Mouse (Mus musculus) adrenal gland, postnatal 10 days (tissue): ENCODE results near the gene Col25a1. TPM values are rescaled to one million over a fixed set of nuclear protein-coding genes. Genes with fewer than 3 reads are reported as not detected.

Experiments
- DNase-seq: peaks from one replicate; pipeline ENCODE4 v3.0.0; 2021; ENCODE audit warnings: mixed read lengths
- total RNA-seq, 2 experiments: library from RNA; stranded (reverse); gene quantifications; 2 replicates each; pipeline ENCODE4 v1.2.3; 2021

The Col25a1 gene
- total RNA-seq, 2 experiments from 2014 or later, result 4.6 to 5.6 TPM

DNA sequence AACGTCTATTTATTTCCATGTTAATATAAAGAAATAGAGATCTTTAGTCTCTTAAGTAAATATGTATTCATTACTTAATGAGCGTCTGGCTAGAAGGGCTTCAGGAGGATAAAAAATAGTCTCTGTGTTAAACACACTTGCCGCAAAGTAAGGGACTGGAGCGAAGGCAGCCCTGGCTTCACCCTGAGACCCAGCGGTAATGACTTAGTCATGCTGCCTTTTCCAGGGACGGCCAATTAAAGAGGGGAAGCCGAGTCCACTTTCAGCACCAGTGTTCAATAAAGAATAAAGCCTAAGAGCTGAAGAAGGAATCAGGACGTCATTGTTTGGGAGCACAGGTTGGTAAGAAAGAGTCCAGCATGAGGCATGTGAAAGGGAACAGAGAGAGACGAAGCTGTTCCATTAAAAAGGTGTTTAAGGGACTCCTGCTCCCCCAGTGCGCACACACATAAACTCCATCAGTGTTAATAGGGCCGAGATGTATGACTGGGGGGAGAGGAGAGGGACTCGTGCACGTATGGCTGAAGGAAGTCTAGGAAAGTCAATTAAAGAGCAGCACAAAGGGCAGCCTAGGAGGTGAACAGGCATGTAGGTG is 30.1 kb downstream of the Col25a1 start:
- DNase-seq, result no peak

DNA sequence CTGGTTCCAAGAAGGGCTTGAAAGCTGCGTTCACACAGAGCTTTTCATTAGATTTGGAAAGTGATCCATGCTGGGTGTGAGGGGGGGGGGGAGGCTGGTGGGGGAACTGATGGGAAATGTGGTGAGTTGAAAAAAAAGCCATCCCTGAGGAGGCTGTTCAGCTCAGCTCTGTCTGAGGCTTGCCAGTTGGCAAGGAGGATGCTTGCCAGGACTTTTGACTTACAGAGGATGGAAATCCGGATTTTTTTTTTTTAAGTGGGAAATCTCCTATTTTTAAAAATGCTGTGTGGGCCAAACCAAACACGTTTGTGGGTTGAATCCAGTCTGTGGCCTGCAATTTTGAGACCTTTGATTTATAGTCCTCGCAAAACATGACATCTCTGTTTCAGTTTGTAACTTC is 35.6 kb downstream of the Col25a1 start:
- DNase-seq, result no peak

DNA sequence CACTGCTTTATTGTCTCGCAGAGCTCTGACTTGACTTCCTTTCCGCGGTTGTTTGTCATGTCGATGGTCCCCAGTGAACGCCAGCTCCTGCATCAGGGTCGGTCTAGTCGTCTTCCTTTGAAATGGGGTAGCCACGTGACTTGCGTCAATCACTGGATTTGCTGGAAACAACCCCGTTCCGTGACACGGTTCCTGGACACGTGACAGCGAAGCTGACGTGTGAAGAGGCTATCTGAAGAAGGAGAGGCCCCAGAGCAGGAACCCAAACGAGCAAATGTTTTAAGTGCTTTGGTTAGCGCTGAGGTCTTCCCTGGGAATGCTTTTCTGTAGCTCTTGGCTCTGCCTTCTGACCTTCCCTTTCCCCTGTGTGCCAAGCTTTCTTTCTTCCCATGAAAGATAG is 41.5 kb downstream of the Col25a1 start:
- peak; percentile 35 for DNase-seq

DNA sequence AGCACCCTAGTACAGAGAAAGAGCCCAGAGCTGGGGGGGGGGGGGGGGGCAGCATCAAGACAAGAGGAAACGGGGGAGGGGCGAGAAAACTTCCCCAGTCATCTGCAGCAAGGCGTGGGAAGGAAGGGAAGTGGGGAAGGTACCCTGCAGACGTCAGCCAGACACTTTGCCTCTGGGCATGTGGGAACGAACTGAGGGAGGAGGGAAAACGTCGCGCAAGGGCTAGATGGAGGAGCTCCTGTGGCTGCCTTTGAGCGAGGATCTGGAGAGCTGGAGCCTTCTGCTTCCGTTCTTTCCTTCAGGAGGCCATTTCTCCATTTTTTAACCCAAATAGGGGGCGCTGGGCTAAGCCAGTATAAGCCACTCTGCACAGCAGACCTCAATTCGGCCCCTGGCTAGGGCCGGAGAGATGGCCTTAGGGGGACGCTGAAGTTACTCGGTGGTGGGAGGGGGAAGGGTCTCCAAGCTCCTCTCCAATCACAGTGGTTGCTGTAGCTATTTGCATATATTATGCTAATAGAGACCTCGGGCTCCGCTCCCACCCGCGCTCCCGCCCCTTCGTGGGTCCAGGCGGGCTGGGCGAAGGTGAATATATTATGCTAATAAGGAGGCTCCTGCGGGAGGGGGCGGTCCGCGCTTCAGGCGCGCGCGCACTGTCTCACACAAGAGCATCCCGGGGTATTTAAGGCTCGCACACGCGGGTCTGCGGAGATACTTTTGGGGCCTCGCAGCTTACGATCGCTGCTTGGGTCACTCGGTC is 49.1 kb downstream of the Col25a1 start:
- peak; percentile 88 for DNase-seq

DNA sequence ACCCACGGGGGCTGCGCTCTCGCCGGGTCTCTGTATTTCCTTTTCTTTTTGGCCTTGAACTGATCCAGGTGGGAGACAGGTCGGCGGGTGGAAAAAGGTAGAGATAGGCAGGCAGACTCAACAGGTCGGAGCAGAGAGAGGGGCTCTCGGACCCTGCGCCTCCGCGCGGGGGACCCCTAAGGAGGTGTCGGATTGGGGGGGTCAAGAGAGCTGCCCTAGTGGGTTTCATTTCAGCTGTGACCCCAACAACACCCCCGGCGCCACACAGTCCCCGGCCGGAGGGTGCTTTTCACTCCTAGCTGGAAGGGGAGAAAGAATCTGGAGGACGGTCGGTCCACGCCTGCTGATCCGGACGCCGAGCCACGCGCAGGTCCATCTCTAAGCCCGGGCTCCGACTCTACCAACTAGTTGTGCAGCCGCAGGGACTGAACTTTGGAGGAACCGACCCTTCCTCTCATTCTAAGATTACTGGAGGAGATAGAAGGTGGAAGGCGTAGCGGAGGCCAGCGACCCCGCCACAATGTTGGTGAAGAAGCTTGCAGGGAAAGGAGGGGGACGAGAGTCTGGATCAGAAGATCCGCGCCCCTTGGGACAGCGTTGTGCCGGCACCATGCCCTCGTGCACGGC is 49.8 kb downstream of the Col25a1 start:
- peak; percentile 39 for DNase-seq

DNA sequence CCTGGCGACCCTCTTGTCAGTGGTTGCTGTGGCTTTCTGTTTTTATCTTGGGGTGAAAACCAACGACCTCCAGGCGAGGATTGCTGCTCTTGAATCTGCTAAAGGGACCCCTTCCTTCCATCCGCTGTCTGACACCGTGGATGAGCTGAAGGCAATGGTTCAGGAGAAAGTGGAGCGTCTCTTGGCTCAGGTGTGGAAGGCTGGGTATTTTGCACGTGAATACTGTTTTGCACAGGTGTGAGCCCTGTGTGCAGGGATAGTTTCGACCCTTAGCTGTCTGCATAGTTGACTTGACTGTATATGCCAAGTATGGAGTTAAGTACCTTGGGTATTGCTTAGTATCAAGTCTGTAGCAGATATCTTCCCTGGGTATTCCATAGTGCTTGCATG is 50.3 kb downstream of the Col25a1 start:
- DNase-seq, result no peak

DNA sequence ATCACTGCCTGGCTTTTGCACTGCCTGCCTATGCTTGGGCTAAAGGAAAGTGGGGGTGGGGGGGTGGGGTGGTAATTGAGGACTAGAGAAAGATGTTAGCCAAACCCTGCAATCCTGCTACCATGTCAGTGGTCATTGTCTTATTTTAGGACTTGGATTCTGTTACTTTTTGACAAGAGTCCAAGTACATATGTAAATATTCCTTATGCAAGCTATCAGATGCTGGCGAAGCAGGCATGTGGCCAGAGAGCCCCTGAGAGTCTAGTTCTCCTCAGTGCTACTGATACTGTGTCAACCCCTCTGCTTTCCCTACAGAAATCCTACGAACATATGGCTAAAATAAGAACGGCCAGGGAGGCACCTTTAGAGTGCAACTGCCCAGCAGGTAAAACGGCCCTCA is 51.1 kb downstream of the Col25a1 start:
- DNase-seq, result no peak

DNA sequence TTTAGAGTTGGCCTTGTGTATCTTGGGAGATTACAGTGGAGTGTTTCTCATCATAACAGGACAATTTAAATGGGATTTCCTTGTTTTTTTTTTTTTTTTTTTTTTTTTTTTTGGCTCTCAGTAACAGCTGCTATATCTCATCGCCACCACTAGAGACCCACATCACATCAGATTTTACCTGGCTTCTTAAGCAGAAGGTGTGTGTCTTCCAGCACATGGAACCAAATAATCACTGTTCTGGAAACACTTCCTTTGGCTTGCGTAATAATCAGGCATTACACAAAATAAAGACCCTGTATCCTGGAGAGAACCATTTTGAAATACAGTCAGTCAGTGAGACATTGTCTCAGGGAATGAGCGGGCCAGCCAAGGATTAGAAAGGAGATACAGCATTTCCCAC is 53.8 kb downstream of the Col25a1 start:
- no peak for DNase-seq

DNA sequence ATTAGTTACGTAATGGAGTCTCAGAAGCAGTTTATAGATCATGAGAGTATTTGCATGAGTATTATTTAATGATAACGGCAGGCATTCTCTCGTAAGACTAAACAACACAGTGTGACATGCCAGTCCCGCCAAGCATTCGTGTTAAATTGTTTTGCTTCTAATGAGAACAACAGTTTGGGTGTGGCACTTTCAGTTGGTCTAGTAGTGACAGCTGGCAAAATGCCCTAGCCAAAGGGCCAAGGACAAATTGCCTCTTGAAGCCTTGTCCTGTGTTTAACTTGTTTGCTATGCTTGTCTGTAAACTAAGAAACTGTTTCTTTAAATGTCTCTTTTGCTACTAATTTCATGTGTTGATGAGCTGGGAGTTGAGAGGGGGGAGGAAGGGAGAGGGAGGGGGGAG is 56.3 kb downstream of the Col25a1 start:
- peak; percentile 25 for DNase-seq

DNA sequence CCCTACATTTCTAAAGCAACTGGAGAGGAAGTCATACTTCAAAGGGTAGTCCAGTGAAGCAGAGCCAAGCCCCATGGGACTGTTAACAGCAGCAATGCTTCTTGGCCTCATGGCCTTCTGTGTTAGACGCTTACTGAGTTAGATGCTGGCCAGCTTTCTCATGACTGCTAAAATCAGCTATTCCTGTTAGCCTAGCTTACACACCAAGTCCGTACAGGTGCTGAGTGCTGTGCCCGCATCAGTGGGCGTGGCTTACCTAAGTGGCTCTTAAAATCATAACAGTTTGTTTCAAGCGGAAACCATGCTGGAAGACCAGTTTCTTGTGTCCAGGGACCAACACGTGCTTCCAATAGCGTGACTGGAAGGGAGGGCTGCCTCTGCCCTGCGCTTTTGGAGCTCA is 62.1 kb downstream of the Col25a1 start:
- DNase-seq, result no peak

DNA sequence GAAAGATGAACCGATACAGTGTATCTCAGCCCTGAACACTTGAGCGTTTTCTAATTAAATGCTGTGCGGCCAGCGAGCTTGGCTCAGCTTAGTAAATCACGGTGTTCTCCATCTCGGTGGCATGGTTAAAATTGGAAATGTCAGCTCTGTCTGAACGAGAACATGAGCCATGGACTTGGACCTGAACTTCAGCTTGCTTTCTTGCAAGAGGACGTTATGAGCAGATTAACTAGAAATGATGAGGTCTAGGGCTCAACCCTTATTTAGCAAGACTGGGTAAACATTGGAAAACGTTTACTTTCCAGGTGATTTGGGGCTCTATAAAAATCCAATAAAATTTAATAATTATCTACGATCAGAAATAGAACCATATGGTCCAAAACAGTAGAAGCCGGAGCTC is 83.3 kb downstream of the Col25a1 start:
- no peak for DNase-seq

DNA sequence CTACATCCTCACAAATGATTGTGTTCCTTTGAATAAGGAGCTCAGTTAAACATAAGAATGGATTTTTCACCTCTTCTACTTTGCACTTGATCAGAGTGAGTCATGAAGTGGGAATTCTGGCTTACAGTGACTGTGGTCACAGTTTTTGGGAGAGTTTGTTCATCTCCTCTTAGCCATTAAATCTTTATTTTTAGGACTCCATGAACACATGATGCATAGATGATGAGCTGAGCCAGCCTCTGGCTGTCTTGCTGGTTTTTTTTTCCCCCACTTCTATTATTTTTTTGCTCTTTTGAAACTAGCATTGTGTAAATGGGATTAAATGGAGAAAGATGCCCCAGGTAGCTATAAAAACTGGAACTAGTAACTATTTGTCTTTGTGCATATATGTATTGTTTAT is 84.8 kb downstream of the Col25a1 start:
- no peak for DNase-seq

DNA sequence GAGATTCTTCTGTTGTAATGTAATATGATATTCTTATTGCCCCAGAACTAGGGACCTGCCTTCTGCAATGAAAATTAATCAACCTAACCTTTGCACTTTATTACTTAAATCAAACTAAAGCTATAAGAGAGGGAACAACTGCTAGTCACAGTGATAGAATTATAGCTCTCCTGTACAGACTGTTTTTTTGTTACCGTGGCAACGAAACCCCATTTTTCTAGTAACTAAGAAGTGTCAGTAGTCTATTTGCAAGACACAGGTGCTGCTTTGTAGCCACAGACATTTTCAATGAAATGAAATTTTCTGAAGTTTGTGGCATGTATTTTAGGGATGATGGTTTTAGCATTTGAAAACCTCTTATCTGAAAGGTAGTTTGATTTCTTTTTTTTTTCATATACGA is 85.3 kb downstream of the Col25a1 start:
- DNase-seq, result no peak

DNA sequence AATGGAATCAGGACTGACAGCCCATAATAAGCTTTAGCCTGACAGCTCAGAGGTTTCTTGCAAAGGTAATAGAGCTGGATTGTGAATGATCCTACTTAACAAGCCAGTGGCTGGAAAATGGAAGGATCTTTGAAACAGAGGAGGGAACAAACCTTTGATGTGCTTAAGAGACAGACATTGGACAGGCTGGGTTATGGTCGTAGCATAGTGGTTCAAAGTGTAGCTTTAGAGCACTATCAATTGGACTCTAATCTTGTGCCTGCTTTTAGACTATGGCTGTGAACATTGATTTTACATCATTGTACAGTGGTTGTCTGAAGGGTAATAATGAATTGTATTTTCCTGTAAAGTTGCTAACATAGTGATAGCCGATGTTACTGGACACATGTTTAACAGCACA is 86.4 kb downstream of the Col25a1 start:
- DNase-seq, result no peak

DNA sequence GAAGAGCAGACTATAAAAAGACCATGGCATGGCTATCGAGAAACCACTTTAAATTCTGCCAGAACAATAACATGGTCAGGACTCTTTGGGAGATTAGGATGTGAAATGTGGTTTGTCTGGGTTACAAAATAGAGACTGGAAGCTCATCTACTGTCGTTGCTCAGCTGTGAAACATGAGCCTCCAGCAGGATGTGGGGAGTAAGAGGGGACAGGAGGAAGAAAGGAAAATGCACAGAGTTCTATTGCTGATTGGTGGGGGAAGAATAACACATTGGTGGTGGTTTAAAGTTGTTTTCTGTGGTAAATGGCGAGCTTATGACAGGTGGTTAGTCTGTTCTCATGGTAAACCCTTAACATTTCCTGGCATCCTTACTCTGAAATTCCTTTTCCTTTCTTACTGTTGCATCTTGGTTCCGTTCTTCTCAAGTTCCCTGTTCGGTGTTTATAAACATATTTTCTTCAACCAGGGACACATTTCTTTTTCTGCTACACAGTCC is 87.0 kb downstream of the Col25a1 start:
- no peak for DNase-seq

DNA sequence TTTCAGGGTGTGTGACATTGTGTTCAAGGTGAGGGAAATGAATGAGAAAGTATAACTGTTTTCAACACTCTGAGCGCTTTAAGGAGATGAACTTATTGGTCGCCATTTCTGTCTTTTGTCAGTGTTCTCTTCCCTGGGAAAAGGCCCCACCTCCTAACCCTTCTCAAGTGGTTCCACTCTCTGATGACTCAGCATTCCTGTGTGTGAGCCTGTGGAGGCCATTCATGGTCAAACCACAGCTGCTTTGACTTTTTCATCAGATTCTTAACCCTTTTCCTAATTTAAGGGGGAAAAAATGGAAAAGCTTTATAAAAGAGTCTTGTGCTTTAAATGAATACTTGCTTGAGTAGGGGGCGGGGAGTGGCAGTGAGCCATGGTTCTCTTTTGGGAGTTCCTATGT is 89.5 kb downstream of the Col25a1 start:
- no peak for DNase-seq

DNA sequence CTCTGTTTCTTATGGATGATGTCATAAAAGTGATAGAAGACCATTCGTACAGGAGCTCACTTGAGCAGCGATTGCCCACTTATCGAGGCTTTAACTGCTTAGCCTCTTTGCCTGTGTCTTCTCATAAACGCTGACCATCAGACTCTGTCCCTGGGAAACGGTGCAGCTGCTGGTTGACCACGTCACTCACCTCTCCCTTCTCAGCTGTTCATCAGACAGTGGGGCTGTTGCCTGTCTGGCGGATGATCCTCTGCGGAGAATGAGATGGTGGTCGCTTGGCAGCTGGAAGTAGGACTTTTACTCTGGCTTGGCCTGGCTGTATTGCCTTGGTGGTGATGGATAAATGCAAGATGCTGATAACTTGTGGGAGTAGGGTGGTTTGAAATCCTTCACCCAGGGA is 96.9 kb downstream of the Col25a1 start:
- no peak for DNase-seq

DNA sequence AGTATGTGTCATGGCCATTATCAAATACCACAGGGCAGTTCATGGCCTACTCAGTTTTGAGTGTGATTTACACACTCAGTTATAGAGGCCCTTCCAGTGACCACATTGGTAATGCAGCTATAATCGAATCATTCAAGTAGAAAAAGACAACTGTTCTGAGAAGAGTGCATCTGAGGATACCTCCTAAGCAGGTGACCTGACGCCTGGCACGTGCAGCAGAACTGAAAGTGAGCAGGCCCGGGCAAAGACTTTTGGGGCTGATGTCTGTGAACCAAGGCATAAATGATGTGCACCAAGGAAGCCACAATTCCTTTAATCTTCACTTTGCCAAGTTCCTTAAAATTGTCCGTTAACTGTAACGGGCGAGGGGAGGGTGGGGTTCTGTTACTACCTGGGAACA is 101.6 kb downstream of the Col25a1 start:
- no peak for DNase-seq

DNA sequence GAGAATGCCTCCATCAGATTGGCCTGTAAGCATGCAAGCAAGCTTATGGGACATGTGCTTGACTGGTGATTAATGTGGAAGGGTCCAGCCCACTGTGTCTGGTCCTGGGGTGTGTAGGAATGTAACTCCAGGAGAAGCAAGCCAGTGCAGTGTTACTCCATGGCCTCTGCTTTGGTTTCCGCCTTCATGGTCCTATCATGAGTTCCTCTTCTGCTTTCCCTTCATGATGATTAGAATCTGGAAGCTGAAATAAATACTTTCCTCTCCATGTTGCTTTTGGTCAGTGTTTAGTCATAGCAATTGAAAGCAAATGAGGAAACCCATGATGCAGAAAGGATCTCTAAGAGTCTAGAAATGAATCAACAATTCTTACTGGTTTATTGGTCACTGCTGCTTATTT is 103.9 kb downstream of the Col25a1 start:
- DNase-seq, result no peak

DNA sequence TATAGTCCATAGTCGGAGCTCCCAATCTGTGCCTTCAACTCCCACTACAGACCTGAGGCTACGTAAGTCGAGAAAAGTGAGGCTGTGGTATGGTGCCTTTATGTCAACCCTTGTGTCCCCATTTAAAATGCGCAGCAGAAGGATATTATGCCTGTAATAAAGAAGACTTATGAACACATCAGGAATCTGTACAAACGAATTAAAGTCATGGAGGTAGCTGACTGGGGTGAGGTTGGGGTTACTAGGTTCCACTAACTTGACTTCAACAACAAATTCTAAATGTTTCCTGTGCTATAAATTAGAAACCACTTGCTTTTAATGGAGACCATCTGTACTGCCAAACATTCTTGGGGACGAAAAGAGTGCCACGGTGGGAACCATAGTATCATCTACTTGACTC is 104.8 kb downstream of the Col25a1 start:
- no peak for DNase-seq

DNA sequence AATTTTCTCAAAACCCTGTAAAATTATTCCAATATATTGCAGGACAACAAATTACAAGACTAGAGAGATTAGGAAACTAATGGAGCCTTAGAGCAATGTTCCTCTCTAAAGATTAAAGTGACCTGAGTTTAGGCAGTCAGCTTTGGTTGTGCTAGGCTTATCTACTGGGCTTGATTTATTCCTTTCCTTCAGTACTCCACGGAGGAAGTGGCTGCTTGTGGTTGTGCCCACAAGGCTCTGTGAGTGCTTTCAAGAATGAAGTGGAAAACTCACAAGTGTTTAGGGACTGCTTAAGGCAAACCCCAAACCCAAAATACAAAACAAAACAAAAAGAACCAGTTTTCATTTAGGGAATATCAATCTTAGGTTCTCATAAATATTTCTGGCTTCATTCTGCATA is 106.6 kb downstream of the Col25a1 start:
- no peak for DNase-seq

DNA sequence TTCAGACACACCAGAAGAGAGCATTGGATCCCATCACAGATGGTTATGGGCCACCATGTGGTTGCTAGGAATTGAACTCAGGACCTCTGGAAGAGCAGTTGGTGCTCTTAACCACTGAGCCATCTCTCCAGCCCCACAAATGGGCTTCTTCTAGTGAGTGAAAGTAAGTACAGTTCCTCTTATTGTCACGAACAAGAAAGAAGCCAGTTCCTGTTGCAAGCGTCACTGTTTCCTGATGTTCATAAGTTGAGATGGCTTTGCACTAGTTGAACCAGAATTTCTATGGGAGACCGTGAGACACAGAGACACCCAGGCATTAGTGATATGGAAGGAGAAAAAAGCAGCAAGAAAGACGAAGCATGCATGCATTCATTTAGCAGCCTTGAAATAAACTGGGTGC is 110.6 kb downstream of the Col25a1 start:
- no peak for DNase-seq

DNA sequence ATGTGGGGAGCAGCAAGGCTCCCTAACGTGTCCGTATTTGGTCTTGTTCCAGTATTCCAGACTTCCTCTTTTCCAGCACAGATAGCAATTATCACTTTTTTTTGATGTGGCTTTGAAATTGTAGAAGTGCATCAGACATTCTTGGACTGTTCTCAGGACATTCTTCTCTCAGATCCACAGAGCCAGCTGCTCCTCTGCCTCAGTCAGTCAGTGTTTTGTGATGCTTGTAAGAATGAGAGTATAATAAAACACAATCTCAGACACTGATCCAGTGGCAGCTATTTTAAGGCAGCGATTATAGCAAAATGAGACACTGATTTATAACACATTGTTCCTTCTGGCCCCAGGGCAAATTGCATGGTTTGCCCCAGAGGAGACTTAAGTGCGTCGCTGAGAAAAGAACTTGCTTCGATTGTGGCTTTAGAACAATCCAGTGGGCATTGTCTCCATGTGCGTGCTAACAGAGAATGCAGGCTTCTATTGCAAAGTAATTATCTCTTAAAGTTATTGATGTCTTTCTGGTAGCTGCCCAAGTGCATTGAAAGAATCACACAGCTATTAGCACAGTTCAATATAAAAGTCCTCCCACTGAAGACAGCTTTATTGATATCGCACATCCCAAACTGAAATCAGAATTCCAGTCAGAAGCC is 111.5 kb downstream of the Col25a1 start:
- no peak for DNase-seq
